Mouse (Mus musculus) kidney, postnatal 14 days (tissue): ENCODE data around the gene Ank.
"Not testable (repeated sequence)": the region's sequence is repeated elsewhere in the genome, so short reads cannot be mapped to it uniquely, and the experiment has no call there.

Experiments used
- DNase-seq: peaks from one replicate; pipeline ENCODE4 v3.0.0; 2022; ENCODE audit warnings: mixed read lengths

Ank gene

GRCm38 (mm10) chr15:27466131-27467080 is at the start of gene Ank:
Gene Ank (plus strand): TSS chr15:27466677.
- DNase-seq: peak; percentile 90

DNA sequence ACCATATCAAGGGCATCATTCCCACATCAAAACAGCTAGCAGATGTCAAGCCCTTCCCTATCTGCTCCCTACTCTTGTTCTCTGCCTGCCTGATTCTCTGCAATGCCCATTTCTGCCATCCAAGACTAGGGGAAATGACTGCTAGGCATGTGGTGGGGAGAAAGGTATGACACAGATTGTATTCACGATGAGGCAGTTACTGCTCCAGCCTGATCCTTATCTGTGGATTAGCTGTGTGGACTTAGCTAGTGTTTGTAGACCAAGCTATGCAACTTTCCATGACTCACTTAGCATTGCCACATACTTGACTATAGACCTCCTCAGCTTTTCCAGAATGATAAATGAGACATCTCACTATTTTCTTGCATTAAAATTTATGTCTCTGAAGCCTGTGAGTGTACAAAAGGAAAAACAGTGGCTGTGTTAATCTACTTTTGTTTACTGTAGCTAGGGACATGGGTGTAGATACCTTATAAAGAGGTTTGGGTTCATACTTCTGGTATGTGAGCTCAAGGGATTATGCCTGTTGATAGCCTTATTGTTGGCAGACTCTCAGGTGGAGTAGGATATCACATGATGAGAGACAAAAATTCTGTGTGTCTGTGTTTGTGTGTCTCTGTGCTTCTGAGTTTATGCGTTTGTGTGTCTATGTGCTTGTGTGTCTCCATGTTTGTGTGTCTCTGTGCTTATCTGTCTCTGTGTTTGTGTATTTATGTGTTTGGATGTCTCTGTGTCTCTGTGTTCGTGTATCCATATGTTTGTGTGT is 47.7 kb upstream of the Ank start:
- DNase-seq: no peak

GRCm38 (mm10) chr15:27421531-27421930 is 44.9 kb upstream of the Ank start:
- no peak for DNase-seq

DNA sequence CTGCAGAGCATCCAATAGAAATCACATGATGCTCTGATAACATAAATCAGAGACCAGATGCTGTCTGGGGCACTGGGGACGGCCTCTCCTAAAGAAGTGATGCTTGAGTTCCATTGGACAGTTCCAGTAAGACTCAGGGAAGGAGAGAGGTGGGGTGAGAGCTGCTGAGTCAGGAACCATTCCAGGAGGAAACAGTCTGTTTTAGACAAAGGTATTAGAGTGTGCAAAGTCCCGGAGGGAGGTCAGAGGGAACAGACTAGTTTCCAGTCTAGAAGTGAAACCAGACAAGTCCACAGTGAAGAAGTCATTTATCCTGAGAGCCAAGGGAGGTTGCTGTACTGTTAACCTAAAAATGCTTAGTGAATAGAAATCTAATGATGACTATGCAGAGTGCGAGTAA is 38.9 kb upstream of the Ank start:
- DNase-seq: no peak

DNA sequence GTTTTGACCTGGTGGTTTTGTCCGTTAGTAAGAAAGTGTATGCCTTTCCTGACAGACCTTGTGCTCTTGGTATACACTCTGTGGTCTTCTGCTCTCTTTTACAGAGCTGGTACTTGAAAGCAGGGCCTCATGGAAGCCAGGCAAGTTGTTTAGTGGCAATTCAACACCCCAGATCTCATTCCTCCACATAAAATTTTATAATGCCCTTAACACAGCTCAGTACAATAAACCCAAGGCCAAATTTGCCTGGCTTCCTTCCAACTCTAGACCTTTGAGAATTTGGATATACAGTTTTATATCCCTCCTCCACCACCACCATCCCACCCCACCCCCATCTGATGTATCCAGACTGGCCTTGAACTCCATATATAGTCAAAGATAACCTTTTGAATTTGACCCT is 36.2 kb upstream of the Ank start:
- no peak for DNase-seq

GRCm38 (mm10) chr15:27432851-27433615 is 33.4 kb upstream of the Ank start:
- no peak for DNase-seq

DNA sequence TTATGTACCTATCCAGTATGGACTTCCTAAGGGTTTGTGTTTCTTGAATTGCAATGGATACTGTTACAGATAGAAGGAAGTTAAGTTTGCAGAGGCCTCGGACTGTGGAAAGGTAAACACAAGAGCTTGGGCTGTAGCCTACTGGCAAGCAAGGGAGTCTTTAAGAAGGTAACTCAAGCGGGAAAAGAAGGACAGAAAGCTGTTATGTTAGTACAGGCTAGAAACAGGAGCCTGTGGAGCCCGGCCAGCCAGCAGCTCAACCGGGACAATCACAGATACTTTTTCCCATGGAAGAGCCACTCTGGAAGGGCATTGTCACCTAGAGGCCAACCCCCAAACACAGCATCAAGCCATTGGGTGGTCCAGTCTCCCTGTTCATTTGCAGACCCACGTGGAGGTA is 31.1 kb upstream of the Ank start:
- no peak for DNase-seq

DNA sequence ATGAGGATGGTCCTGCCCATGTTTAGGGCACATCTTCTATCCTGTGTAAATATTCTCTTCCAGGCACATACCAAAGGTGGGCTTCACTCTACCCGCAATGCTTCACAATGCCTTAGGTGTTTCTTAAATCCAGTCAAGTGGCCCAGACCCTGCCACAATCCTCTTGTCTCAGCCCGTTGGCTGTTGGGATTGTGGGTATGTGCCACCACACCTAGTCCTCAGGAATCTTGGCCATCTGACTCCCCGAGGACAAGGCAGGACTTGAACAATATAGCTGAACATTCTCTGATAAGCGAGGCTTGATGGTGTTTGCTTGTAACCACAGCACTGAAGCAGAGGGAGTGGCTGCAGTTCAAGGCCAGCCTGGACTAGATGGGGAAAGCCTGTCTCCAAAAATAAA is 30.3 kb upstream of the Ank start:
- DNase-seq: no peak

- DNase-seq: no peak
Observed at GRCm38 (mm10) chr15:27441053-27441452, 25.4 kb upstream of the Ank start.

- DNase-seq: no peak
Observed at GRCm38 (mm10) chr15:27441529-27441928, 24.9 kb upstream of the Ank start.

DNA sequence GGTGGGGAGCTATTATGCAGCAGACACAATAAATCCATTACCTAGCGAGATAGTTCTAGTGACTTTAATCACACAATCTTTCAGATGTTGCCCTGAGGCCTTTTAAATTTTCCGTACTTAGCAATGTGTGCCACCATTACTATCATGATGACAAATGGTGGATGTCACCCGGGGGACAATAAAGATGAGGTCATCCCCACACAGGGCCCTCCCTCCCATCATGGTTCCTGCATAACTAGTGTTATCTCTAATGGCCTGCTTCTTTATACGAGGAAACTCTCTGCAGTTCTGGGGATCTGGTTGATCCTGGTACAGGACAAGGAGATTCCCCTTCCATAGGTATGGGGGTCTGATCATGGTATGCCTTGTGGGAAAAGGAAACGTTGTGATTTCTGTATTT is 24.5 kb upstream of the Ank start:
- DNase-seq: no peak

GRCm38 (mm10) chr15:27444772-27445347 is 21.6 kb upstream of the Ank start:
- DNase-seq: peak; percentile 5

DNA sequence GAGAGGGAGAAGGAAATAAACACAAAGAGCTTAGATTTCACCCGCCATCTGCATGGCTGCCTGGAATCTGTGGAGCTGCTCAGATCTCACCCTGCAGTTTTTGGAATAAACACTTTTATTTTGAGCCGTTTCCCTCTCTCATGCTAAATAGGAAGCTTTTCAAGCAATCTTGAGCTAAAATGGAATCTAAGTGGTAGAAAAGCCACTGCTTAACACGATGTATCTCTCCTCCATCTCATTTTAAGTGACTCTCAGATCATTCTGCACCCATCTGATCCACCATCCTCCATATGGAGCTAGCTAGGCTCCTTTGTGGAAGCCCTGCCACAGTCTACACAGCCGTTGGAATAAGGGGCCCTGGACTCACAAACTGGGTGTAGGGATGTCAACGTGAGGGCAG is 15.8 kb upstream of the Ank start:
- DNase-seq: no peak

- DNase-seq: no peak
Observed at GRCm38 (mm10) chr15:27451760-27452159, 14.7 kb upstream of the Ank start.

DNA sequence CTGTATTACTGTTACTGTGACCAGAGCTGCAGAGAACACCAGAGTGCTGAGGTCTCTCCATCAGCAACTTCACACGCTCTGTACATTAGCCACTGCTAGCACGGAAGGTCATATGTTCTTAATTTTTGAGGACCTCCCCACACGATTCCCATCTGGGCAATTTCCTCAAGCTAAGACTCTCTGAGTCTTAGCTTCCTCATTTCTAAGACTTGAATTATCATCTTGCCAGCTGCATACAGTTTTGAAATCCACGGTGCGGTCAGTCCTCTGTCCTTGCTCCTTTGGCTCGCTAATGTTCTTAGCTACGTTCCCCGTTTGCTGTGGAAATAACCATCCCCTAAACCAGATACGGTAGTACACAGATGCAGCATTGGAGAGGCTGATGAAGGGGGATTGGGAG is 14.0 kb upstream of the Ank start:
- DNase-seq: no peak

GRCm38 (mm10) chr15:27457001-27457400 is 9.5 kb upstream of the Ank start:
- DNase-seq: no peak

GRCm38 (mm10) chr15:27459781-27460180 is 6.7 kb upstream of the Ank start:
- DNase-seq: not testable (repeated sequence)

DNA sequence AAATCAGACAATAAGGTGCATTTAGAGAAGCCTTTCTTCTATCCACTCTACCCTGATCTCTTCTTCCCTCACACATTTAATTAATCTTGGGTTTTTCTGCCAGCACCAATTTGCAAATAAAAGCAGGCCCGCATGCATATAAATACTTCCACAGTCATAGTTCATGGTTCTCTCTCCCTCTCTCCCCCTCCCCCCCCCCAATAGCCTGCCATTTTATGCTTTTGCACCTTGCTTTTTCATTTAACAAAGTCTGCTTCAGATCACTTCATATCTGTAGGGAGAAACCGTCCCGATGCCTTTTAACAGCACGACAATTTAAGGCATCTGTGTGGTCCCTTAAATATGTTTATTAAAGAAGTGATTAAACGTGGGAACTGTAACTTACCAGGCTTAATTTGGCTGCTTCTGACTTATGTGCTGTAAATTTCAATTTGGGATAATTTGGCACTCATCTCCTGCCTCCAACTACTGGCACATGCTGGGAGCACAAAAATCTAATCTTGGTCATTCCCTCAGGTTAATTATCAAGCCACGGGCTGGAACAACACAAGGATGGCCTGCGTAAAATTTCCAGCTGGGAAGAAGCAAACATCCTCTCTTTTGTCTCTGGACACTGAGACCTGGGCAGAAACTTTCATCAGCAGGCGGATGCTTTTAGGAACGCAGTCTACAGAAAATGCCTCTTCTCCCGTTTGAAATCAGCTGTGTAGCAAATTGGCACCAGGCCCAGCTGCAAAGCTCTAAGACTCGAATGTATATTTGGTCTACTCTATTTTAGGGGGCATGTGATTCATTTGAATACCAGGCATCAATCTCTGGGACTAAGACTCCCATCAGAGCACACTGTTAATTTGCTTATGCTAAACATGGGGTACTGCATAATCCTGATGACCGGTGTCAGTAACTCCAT is 4.9 kb upstream of the Ank start:
- no peak for DNase-seq

- DNase-seq: no peak
Observed at GRCm38 (mm10) chr15:27463876-27464275, 2.6 kb upstream of the Ank start.

GRCm38 (mm10) chr15:27465391-27466005 is 979 bp upstream of the Ank start:
- no peak for DNase-seq

DNA sequence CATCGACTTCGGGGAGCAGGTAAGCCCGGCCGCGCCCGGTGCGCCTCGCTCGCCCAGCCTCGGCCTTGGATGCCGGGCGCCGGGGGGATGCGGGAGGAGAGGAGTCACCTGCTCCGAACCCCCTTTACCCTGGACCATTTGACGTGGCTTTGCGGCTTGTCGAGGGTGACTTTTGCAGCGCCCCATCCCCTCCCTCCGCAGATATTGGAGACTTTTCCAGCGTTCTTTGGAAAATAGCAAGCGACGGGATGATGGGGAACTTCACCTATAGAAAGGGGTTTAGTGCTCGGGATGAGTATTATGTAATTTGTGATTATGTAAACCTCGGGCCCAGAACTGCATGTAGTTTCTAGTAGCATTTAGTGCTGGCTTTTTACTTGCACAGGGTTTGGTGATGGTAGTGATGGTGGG is 609 bp downstream of the Ank start:
- DNase-seq: no peak
